Mouse (Mus musculus): Measurements from ENCODE around the gene Tfec.

Gene Tfec

GRCm38 (mm10) chr6:16785166-16785565 is 113.1 kb downstream of the Tfec start:
- no peak for DNase-seq
